Mouse (Mus musculus): ENCODE data around the gene Tbc1d22a. TPM values are rescaled to one million over a fixed set of nuclear protein-coding genes. Genes with fewer than 3 reads are reported as not detected.

The Tbc1d22a gene
- polyA plus RNA-seq, 1 experiment = 31.7 TPM

- WGBS = 91% methylated on average over 11 of the region's 11 CpGs
- Histone ChIP-seq H3K4me1 (ENCODE audit: control insufficient read depth, insufficient read depth, low read length) (no peaks in the 10 kb centered on the region), H3K27ac (ENCODE audit: insufficient read depth, low read depth, low read length) (no peak overlapping the region), H3K27me3 (replicated peaks; ENCODE audit: control insufficient read depth, insufficient read depth, low read length) (no peaks in the 10 kb centered on the region), H3K4me3 (ENCODE audit: insufficient read depth, low read depth, low read length) (no peak overlapping the region), H3K36me3 (ENCODE audit: control insufficient read depth, insufficient read depth, low read length) (no peaks in the 10 kb centered on the region)
- no peak for DNase-seq
- TF ChIP-seq CTCF (conservative IDR thresholded peaks at IDR 0.05; ENCODE audit: insufficient read depth, insufficient read length, low read depth, low read length) = no peak
- no peak for TF ChIP-seq POLR2A (IDR thresholded peaks at IDR 0.05; ENCODE audit: low read depth, low read length)
Observed at GRCm38 (mm10) chr15:86276538-86277264, 62.4 kb downstream of the Tbc1d22a start.

- DNase-seq = no peak
- no peak overlapping the region for H3K4me3 ChIP-seq (ENCODE audit: insufficient read depth, low read depth, low read length)
- no peaks in the 10 kb centered on the region for H3K4me1 ChIP-seq (ENCODE audit: control insufficient read depth, insufficient read depth, low read length)
- no peak overlapping the region for H3K27ac ChIP-seq (ENCODE audit: insufficient read depth, low read depth, low read length)
- no peaks in the 10 kb centered on the region for H3K36me3 ChIP-seq (ENCODE audit: control insufficient read depth, insufficient read depth, low read length)
- no peaks in the 10 kb centered on the region for H3K27me3 ChIP-seq (replicated peaks; ENCODE audit: control insufficient read depth, insufficient read depth, low read length)
- WGBS = 73% methylated on average over 15 of the region's 15 CpGs
- no peak for TF ChIP-seq CTCF (conservative IDR thresholded peaks at IDR 0.05; ENCODE audit: insufficient read depth, insufficient read length, low read depth, low read length)
- TF ChIP-seq POLR2A (IDR thresholded peaks at IDR 0.05; ENCODE audit: low read depth, low read length) = no peak
Observed at GRCm38 (mm10) chr15:86277428-86277827, 63.2 kb downstream of the Tbc1d22a start.

- no peak for DNase-seq
- H3K36me3 ChIP-seq (ENCODE audit: control insufficient read depth, insufficient read depth, low read length) = no peaks in the 10 kb centered on the region
- no peaks in the 10 kb centered on the region for H3K4me1 ChIP-seq (ENCODE audit: control insufficient read depth, insufficient read depth, low read length)
Observed at GRCm38 (mm10) chr15:86279059-86279974, 65.1 kb downstream of the Tbc1d22a start.

DNA sequence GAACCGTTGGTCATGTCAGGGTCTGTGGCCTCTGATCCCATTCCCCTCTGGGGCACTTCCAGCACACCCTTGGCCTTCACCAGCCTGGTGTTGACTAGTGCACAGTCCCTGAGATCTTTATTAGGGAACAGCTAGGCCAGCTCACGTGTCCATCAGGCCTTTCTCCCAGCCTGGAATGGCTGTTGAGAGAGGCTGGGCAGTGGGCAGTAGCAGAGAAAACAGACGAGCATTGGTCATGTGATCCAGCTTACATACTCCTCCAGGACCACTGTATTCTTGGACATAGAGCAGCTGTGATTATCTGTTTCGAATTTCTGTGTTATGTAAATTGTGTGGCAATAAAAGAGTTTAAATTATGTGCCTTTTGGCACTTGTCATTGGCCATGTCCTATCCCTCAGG lies 65.9 kb downstream of the Tbc1d22a start:
- H3K4me1 ChIP-seq (ENCODE audit: control insufficient read depth, insufficient read depth, low read length) = no peaks in the 10 kb centered on the region
- no peaks in the 10 kb centered on the region for H3K27me3 ChIP-seq (replicated peaks; ENCODE audit: control insufficient read depth, insufficient read depth, low read length)
- no peak for DNase-seq
- H3K36me3 ChIP-seq (ENCODE audit: control insufficient read depth, insufficient read depth, low read length) = no peaks in the 10 kb centered on the region
- TF ChIP-seq POLR2A (IDR thresholded peaks at IDR 0.05; ENCODE audit: low read depth, low read length) = no peak
- no peak for TF ChIP-seq CTCF (conservative IDR thresholded peaks at IDR 0.05; ENCODE audit: insufficient read depth, insufficient read length, low read depth, low read length)
- H3K27ac ChIP-seq (ENCODE audit: insufficient read depth, low read depth, low read length) = no peak overlapping the region
- H3K4me3 ChIP-seq (ENCODE audit: insufficient read depth, low read depth, low read length) = no peak overlapping the region
- WGBS = 55% methylated on average over 4 of the region's 4 CpGs

More at GRCm38 (mm10) chr15:86279059-86279974, 65.1 kb downstream of the Tbc1d22a start:
- WGBS = 75% methylated on average over 14 of the region's 14 CpGs
- no peak overlapping the region for H3K27ac ChIP-seq (ENCODE audit: insufficient read depth, low read depth, low read length)
- no peak overlapping the region for H3K4me3 ChIP-seq (ENCODE audit: insufficient read depth, low read depth, low read length)
- no peak for TF ChIP-seq POLR2A (IDR thresholded peaks at IDR 0.05; ENCODE audit: low read depth, low read length)
- no peak for TF ChIP-seq CTCF (conservative IDR thresholded peaks at IDR 0.05; ENCODE audit: insufficient read depth, insufficient read length, low read depth, low read length)
- H3K27me3 ChIP-seq (replicated peaks; ENCODE audit: control insufficient read depth, insufficient read depth, low read length) = no peaks in the 10 kb centered on the region

GRCm38 (mm10) chr15:86283238-86283637 lies 69.0 kb downstream of the Tbc1d22a start:
- DNase-seq = no peak
- no peaks in the 10 kb centered on the region for H3K4me1 ChIP-seq (ENCODE audit: control insufficient read depth, insufficient read depth, low read length)
- 89% methylated on average over 1 of the region's 1 CpGs for WGBS
- H3K4me3 ChIP-seq (ENCODE audit: insufficient read depth, low read depth, low read length) = no peak overlapping the region
- no peak overlapping the region for H3K27ac ChIP-seq (ENCODE audit: insufficient read depth, low read depth, low read length)
- H3K27me3 ChIP-seq (replicated peaks; ENCODE audit: control insufficient read depth, insufficient read depth, low read length) = no peaks in the 10 kb centered on the region
- TF ChIP-seq CTCF (conservative IDR thresholded peaks at IDR 0.05; ENCODE audit: insufficient read depth, insufficient read length, low read depth, low read length) (no peak), POLR2A (IDR thresholded peaks at IDR 0.05; ENCODE audit: low read depth, low read length) (no peak)
- H3K36me3 ChIP-seq (ENCODE audit: control insufficient read depth, insufficient read depth, low read length) = no peaks in the 10 kb centered on the region

DNA sequence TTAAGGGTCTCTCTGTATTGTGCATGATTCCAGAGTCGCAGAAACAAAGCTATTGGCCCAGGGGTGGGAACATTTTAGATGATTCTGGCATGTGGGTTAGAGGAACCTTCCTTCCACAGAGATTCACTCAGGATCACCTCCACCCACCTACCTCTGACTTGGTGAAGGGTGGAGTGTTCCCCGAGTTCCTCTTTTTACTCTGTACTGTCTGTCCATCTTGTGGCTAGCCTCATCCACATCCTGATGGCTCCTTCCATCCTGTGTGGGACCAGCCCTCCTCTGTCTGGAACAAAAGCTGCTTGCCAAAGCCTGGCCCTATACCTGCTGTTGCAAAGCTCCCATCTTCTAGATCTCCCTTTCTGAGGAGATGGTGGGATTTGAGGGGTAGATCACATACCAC lies 71.0 kb downstream of the Tbc1d22a start:
- WGBS = 93% methylated on average over 2 of the region's 2 CpGs
- H3K27ac ChIP-seq (ENCODE audit: insufficient read depth, low read depth, low read length) = no peak overlapping the region
- H3K36me3 ChIP-seq (ENCODE audit: control insufficient read depth, insufficient read depth, low read length) = no peaks in the 10 kb centered on the region
- no peak for DNase-seq
- no peak overlapping the region for H3K4me3 ChIP-seq (ENCODE audit: insufficient read depth, low read depth, low read length)
- no peaks in the 10 kb centered on the region for H3K4me1 ChIP-seq (ENCODE audit: control insufficient read depth, insufficient read depth, low read length)
- no peak for TF ChIP-seq POLR2A (IDR thresholded peaks at IDR 0.05; ENCODE audit: low read depth, low read length)
- no peak for TF ChIP-seq CTCF (conservative IDR thresholded peaks at IDR 0.05; ENCODE audit: insufficient read depth, insufficient read length, low read depth, low read length)
- H3K27me3 ChIP-seq (replicated peaks; ENCODE audit: control insufficient read depth, insufficient read depth, low read length) = no peaks in the 10 kb centered on the region

DNA sequence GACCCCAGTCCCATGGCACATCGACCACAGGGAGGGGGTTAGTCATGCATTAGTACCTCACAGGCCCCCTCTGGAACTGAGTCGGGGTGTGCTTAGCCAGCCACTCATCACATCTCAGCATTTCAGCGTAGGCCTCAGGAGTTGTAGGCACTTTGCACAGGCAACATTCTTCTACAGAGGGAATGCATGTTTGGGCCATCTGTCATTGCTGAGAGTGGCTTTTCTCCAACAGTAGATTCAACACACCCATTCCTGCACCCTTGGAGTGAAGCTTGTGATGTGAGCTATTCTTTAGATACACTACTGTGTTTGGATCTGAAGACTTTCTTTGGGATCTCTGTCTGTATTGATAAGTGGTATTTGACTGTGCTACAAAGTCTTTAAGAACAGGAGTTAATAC lies 75.8 kb downstream of the Tbc1d22a start:
- Histone ChIP-seq H3K27me3 (replicated peaks; ENCODE audit: control insufficient read depth, insufficient read depth, low read length) (no peaks in the 10 kb centered on the region), H3K4me3 (ENCODE audit: insufficient read depth, low read depth, low read length) (no peak overlapping the region), H3K36me3 (ENCODE audit: control insufficient read depth, insufficient read depth, low read length) (no peaks in the 10 kb centered on the region), H3K4me1 (ENCODE audit: control insufficient read depth, insufficient read depth, low read length) (no peaks in the 10 kb centered on the region), H3K27ac (ENCODE audit: insufficient read depth, low read depth, low read length) (no peak overlapping the region)
- TF ChIP-seq CTCF (conservative IDR thresholded peaks at IDR 0.05; ENCODE audit: insufficient read depth, insufficient read length, low read depth, low read length) (no peak), POLR2A (IDR thresholded peaks at IDR 0.05; ENCODE audit: low read depth, low read length) (no peak)
- DNase-seq = no peak
- 70% methylated on average over 3 of the region's 3 CpGs for WGBS

Measured in kidney, adult 2 months (tissue).